Mouse (Mus musculus) splenic B cell, adult 2 months (primary cell): ENCODE measurements at regions not wholly inside any gene's neighbourhood (a gene's known extent, or its start where the extent isn't known, plus 50 kb on each side); places are given as distances from the start of the nearest gene placed in this dataset.

Source experiments
- DNase-seq: peaks from one replicate; pipeline ENCODE4 v3.0.0-alpha.2; 2011; ENCODE audit warnings: low read depth, low spot score
- H3K27me3 ChIP-seq: 2 replicates; pipeline ENCODE4 v1.6.1; 2012; ENCODE audit warnings: mild to moderate bottlenecking, low read length, moderate library complexity, mixed read lengths; ENCODE audit not compliant: control insufficient read depth, poor library complexity, insufficient read depth, severe bottlenecking
- H3K36me3 ChIP-seq: 2 replicates; pipeline ENCODE4 v1.6.1; 2012; ENCODE audit warnings: mild to moderate bottlenecking, low read length, moderate library complexity, mixed read lengths; ENCODE audit not compliant: control insufficient read depth, poor library complexity, insufficient read depth, severe bottlenecking

GRCm38 (mm10) chr1:128795654-128796053, 203.6 kb upstream of the Cxcr4 start:
- no peak for DNase-seq

GRCm38 (mm10) chr1:128790881-128791280, 198.8 kb upstream of the Cxcr4 start:
- H3K36me3 ChIP-seq = no peaks in the 10 kb centered on the region
- no peak for DNase-seq

More at GRCm38 (mm10) chr1:128795654-128796053, 203.6 kb upstream of the Cxcr4 start:
- Histone ChIP-seq H3K36me3 (no peaks in the 10 kb centered on the region), H3K27me3 (no peaks in the 10 kb centered on the region)

DNA sequence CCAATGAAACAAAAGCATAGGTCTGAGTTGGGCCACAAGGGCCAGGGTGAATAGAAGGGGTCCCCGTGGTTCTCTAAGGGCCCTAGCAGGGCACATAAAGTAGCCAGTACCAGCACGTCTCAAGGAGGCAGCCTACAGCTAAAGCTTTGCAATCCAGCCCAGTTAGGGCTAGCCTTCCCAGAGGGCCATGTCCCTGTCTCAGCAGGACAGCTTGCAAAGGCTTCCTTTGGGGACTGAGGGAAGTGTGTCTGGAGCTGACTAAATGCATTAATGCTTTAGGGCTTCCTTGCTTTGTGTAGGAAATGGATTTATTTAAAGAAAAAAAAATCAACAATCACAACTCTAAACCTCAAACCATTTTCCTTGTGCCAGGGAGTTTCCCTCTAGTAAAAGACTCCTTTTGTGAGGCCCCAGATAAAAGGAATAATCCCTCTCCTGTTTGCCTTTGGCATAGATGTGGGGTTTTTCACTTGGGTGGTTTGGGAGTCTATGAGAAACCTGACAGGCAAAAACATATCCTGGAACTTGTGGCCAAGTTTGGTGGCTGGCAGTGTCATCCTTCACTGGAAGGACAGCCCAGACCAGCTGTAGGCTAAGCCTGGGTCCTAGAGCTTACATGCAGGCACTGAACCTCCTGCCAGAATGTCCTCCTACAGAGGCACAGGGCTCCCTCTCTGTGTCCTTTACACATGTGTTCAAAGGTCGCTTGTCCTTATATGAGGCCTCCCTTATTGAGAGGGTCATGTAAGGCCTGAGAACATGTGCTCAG, 197.7 kb upstream of the Cxcr4 start:
- Histone ChIP-seq H3K27me3 (no peaks in the 10 kb centered on the region), H3K36me3 (no peaks in the 10 kb centered on the region)
- no peak for DNase-seq

More at GRCm38 (mm10) chr1:128790881-128791280, 198.8 kb upstream of the Cxcr4 start:
- H3K27me3 ChIP-seq = no peaks in the 10 kb centered on the region

GRCm38 (mm10) chr1:128788227-128788626, 196.1 kb upstream of the Cxcr4 start:
- DNase-seq = no peak
- Histone ChIP-seq H3K36me3 (no peaks in the 10 kb centered on the region), H3K27me3 (no peaks in the 10 kb centered on the region)

DNA sequence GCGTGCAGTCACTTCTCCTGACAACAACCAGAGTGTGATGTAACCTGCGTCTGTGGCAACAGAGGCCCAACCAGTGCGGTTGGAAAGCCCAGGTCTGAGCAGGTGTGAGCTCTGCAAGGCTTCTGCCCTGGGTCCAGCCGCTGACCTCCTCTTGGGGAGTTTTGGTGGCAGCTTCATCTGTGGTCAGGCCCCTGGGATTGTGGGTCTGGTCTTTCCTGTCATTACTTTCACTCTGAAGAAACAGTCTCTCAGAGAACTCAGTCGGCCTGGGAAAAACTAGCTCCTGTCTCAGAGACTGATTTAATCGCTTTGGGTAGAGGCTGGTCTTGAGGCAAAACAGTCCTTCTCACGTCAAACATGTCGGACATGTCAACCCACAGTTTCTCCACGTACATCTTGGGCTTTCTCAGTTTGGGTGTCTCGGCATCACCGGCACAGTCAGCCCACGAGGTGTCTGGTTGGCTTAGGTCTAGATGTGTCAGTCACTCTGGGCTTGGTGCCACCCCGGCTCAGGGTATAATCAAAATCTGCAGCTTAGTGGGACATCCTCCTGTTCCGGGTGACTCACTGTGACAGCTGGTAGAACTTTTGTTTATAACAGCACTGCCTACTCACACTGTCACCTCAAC, 195.0 kb upstream of the Cxcr4 start:
- Histone ChIP-seq H3K36me3 (no peaks in the 10 kb centered on the region), H3K27me3 (no peaks in the 10 kb centered on the region)
- DNase-seq = peak; percentile 45

DNA sequence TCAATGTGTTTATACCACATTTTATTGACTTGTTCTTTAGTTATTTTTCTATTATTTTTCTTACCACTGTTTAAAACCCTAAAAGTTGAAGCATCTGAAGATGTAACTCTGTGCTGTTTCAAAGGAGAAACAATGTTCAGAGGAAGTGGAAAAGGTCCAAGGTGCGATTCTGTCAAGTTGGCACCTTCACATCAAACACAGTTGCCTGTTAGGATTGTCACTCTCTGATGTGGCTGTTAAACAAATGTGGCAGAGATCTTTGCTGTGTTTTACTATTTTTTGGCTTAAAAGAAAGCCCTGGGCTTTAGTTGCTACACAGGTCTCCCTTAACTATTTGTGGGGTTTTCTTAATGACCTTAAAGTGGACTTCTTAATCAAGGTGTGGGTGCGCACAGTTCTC, 190.2 kb upstream of the Cxcr4 start:
- H3K27me3 ChIP-seq = no peaks in the 10 kb centered on the region
- no peaks in the 10 kb centered on the region for H3K36me3 ChIP-seq
- no peak for DNase-seq

GRCm38 (mm10) chr1:128781871-128782270, 189.8 kb upstream of the Cxcr4 start:
- Histone ChIP-seq H3K36me3 (no peaks in the 10 kb centered on the region), H3K27me3 (no peaks in the 10 kb centered on the region)
- no peak for DNase-seq

GRCm38 (mm10) chr1:128781311-128781710, 189.2 kb upstream of the Cxcr4 start:
- H3K27me3 ChIP-seq = no peaks in the 10 kb centered on the region
- no peak for DNase-seq
- no peaks in the 10 kb centered on the region for H3K36me3 ChIP-seq

DNA sequence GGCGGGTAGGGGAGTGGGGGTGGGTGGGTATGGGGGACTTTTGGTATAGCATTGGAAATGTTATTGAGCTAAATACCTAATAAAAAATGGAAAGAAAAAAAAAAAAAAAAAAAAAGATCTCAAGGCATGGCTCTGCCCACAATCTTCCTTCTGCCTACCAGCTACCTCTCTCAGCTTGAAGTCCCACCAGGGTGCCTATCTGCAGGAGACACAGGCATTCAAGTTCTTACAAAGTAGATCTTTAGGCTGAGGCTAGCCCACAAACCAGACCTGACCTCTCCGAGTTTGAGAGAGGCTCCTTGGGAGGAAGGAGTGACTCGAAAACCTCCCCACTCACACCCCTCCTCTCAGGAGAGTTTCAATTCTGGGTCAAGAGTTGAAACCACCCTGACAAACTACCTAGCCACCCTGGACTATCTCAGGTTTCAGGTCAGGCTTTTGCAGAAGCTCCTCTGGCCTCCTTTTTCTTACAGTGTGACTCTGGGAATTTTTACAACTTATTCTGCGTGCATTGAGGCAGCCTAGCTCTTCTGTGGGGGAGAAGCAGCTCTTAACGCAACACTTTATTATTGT, 187.6 kb upstream of the Cxcr4 start:
- H3K36me3 ChIP-seq = no peaks in the 10 kb centered on the region
- no peak for DNase-seq
- no peaks in the 10 kb centered on the region for H3K27me3 ChIP-seq

GRCm38 (mm10) chr1:128772440-128772839, 180.3 kb upstream of the Cxcr4 start:
- Histone ChIP-seq H3K27me3 (no peaks in the 10 kb centered on the region), H3K36me3 (no peaks in the 10 kb centered on the region)
- DNase-seq = no peak

- Histone ChIP-seq H3K36me3 (no peaks in the 10 kb centered on the region), H3K27me3 (no peaks in the 10 kb centered on the region)
- DNase-seq = no peak
Observed at GRCm38 (mm10) chr1:128770786-128771185, 178.7 kb upstream of the Cxcr4 start.

DNA sequence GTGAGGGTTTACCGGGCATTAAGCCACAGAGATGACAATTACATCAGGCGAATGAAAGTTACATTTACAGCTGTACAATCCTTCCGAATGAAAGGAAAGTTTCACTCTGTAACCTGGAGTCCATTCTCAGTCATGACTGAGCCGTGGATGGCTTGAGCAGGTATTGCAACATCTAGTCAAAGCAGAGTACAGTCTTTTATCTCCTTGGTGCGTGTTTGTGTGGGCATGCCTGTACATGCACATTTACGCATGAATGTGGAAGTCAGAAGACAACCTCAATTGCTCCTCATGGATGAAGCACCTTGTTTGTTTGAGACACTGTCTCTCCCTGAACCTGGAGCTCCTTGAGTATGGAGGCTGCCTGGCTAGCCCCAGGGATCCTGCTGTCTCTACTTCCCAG, 175.9 kb upstream of the Cxcr4 start:
- no peak for DNase-seq
- H3K36me3 ChIP-seq = no peaks in the 10 kb centered on the region
- H3K27me3 ChIP-seq = no peaks in the 10 kb centered on the region

GRCm38 (mm10) chr1:128767415-128767814, 175.3 kb upstream of the Cxcr4 start:
- Histone ChIP-seq H3K36me3 (no peaks in the 10 kb centered on the region), H3K27me3 (no peaks in the 10 kb centered on the region)
- DNase-seq = peak; percentile 19

DNA sequence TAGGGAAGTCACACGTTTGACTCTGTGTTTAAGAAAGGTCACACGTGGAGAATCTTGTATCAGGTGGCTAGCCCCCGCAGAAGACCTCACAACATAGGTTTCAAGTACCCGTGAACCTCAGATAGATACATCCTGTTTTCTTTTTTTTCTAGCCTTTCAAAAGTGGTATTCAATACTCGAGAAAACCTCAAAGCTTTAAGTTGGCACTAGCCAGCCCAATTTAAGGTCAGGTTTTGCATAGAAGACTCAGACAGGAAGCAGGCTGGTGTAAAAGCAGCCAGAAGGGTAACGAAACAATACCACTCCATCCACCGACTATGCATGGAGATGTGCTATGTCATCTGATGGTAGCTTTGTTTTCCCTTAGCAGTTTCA, 174.8 kb upstream of the Cxcr4 start:
- no peaks in the 10 kb centered on the region for H3K27me3 ChIP-seq

GRCm38 (mm10) chr1:128766193-128766893, 174.2 kb upstream of the Cxcr4 start:
- H3K27me3 ChIP-seq = no peaks in the 10 kb centered on the region
- no peaks in the 10 kb centered on the region for H3K36me3 ChIP-seq
- DNase-seq = no peak

More for the DNA sequence above, 174.8 kb upstream of the Cxcr4 start:
- peak; percentile 85 for DNase-seq
- H3K36me3 ChIP-seq = no peaks in the 10 kb centered on the region
